Mouse (Mus musculus) kidney, postnatal 10 days (tissue): ENCODE results near the gene Afmid.
A peak's percentile ranks its signal among the peaks of the same experiment; 100 is the strongest.

Experiments used
- DNase-seq: peaks from one replicate; pipeline ENCODE4 v3.0.0; 2021; ENCODE audit warnings: mixed read lengths

Afmid gene

DNA sequence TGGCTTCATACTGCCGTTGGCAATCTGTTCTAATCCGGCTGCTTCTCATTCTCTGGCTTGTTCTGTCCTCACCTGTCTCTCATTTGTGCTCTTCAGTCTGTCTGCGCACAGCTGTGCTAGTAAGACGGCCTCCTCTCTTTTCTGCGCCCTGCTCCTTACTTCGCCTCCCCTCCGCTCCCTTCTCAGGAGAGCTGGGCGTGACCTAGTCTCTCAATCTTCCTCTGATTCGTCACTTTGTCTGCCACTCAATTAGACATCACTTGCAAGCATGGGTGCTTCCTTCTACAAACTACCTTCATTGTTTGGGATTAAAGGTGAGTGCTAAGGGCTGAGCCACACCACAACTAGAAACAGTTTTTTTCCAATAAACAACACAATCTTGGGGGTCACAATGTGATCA, 28.5 kb downstream of the Afmid start:
- DNase-seq = no peak

DNA sequence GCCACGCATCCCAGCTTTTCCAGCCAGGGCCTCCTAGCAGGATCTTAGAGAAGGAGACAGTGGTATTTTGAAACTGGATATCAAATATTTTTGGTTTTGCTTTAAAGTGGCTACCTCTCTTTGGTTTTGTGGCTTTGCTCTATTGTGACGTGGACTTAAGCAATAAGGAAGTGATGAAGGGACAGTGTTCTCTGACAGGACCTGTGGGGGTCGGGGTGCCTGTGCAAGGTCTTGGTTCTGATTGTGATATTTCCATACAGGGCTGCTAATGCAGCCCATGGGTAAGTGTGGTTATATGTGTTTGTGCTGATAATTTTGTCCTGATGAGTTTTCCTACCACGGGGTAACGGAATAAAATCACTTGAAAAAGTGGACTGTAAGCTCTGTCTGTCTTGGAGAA, 29.6 kb downstream of the Afmid start:
- DNase-seq = no peak

DNA sequence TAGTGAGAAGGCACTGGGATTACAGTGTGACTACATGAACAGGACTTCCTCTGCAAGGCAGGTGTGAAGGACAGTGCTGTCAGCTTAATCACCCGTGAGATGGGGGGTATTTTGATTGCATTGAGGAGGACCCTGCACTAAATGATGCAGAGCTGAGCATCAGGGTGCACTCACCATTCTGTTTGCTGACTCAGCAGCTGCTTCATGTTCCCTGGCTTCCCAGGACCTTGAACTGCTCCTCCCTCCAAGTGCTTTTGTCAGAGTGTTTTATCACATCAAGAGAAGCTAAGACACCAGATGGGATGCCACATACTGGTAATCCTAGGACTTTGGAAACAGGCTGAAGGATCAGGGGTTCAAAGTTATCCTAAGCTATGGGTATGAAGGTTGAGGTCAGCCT, 30.3 kb downstream of the Afmid start:
- no peak for DNase-seq

DNA sequence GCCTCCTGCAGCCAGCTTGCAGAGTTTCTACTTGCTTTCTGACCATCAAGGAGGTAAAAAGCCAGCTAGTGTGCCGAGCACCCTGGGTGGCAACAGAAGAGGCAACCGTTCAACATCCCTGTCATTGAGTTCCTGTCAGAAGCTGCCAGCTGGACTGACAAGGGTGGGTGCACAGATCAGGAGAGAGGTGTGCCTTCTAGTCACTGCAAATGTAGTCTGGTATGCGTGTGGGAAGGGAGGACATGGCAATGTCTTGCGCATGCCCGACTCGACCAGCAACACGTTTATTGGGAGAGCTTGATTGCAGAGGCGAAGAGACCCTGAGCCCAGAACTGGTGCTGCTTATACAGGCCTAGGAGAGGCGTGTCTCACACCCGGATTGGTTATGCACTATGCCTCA, 31.7 kb downstream of the Afmid start:
- DNase-seq = no peak

DNA sequence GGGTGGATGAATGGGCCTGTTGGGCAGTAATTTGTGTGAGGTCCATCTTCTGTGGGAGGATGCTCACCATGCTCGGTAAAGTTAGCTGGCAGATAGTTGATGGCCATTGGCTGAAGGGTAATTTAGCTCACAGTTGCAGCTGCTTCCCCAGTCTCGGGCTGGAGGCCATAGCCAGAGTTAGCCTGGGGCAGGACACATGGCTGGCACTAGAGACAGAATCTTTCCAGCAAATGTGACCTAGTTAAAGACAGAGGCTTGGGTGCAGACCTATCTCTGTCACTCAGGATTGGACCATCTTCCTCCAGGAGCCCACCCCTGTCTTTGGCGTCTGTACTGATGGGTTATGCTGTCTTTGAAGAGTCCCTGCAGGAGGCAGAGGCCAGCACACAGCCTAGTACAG, 32.7 kb downstream of the Afmid start:
- DNase-seq = no peak

DNA sequence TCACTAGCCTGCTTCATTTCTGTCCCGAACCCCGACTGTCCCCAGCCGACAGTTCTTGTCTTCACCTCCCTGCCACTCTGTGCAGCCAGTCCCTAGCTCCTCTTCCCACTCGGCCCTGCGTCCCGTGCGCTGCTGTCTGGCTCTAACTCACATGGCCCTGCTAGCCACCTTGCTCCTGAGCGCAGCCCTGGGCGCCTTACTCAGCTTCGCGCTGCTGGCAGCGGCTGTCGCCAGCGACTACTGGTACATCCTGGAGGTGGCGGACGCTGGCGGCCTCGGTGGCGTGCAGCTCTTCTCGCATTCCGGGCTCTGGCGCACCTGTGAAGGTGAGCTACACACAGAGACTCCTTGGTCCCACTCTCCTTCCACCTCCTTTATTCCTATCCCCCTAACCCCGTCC, 34.9 kb downstream of the Afmid start, which contains the start of gene Tmem235:
Gene Tmem235 (plus strand): TSS at position 152 of the 400 bp plus-strand sequence.
- no peak for DNase-seq

DNA sequence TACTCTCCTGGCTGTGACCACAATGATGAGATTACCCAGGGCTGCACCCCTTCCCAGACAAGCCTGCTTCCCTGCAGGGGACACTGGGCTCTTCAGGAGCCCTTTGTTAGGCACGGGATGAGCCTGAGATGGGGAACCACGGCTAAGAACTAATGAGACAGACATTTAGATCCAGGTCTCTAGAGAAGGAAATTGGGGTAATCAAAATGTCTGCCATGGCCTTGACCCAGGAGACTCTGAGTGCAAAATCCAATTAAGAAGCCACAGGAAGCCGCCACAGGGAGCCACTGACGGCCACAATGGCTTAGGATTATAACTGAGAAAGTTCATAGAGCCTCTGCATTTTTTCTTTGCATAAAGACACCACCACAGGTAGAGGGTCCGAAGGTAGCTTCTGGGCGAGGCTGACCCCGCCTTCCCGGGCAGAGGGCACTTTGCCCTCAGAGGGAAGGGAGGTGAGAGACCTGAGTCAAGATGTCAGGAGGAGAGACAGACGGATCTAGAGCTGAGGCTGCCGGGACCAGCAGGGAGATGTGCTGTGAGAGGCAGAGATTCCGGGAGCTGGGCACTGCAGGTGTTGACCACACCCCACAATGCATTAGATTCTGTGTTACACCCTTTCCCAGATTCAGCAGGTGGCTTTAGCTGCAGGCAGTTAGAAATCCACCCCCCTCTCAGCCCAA, 37.6 kb downstream of the Afmid start:
- DNase-seq = peak; percentile 65

DNA sequence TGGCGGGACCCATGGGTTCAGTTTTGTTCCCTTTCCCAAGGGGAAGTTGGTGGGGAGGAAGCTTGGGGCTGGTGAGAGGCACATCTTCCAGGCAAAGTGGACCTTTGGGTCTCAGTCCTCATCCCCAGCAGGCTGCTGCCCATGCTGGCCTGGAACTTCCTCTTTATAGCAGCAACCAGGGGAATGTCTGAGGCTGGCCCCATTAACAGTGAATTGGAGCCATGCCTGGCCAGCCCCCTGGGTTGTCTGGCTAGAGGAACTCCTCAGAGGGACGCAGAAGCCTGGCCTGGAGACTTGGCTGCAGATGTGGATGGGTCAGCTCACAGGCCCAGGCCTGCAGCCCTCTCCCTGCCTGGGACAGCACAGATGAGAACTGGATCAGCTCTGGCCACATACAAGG, 39.1 kb downstream of the Afmid start:
- peak; percentile 51 for DNase-seq

DNA sequence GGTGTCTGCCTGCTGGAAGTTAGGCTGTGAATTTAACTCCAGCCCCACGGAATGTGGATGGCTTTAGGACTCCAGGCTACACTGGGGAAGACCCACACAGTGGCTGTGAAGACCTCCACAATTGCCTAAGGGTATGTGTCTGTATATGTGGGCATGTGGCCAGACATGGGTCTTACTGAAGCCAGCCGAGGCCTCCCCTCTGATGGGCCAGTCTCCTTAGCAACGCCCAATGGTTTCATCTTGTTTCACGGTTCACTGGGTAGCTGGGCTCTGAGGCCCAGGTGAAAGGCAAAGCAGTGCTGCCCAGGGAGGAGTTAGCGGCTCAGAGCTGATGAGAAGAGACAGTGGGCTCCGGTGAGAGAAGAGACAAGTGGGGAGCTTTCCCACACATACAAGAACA, 40.3 kb downstream of the Afmid start:
- peak; percentile 59 for DNase-seq

DNA sequence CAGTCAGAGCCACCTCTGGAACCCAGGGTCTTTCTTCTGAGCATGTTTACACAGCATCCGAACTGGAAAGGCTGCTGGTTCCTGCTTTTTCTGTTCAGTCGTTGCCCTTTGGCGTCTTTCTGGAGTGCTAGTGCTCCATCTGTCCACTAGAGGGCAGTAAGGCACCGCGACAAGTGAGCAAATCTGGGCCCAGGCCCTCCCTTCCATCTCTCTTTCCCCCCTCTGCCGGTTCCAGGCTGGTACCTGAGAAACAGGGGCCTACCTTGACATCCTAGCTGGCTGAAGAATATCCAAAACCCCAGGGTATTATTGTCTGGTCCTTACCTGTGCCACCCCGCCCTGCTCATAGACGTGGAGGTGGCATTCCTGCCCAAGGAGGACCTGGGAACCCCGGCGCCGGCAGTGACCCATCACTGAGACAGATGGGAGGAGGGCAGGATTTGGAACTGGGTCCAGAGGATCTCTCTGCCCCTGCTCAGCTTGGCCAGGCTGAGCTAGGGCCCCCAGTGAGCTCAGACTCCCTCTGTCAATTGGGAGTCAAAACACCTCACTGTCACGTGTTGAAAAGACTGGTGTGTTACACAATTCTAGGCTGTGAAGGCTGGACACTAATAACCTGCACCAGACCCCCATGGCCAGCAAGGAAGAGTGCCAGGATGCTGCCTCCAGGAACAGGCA, 45.1 kb downstream of the Afmid start:
- peak; percentile 83 for DNase-seq

DNA sequence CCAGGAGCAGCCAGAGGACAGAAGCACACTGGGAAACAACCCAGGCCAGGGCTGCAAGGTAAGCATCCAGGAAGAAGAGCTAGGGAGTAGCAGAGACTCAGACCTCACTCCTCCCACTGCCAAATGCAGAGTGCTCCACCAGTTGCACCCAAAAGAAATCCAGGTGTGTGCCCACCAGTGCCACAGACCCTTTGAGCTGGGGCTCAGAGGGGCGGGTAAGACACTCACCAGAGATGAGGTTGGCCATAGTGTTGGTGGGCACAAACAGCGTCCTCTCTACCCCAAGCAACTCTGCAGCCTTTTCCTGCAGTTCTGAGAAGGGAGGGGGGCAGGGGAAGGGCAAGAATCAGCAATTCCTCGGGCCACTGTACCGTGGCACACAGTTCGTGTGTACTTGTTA, 45.7 kb downstream of the Afmid start:
- DNase-seq = no peak

DNA sequence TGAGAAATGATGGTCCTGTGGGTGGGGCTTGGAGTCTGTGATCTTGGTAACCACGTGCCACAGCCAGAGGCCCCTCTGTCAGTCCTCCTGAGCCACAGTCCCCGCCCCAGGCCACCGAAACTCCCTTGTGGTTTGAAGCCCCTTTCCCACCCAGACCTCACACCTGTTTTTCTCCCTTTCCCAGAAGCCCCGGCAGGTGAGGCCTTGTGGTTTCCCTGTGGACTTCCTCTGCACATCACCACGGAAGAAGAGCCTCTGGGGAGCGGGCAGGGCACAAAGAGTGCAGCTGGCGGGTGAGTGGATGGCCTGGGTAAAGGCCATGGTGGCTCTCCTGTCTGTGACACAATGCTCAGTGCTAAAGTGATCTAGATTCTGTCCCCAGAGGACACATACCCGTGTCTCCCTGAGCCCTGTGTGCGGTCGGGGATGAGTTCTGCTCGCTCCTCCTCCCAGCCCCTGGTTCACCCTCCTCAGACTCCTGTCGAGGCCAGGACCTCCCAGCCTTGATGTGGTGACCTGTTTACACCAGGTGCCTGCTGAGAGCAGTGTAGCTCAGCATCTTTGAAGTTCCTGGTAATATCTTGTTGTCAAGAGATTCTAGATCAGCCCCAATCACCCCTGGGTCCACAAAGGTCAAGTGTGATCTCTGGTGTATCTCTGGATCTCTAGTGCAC, 46.3 kb downstream of the Afmid start:
- no peak for DNase-seq

DNA sequence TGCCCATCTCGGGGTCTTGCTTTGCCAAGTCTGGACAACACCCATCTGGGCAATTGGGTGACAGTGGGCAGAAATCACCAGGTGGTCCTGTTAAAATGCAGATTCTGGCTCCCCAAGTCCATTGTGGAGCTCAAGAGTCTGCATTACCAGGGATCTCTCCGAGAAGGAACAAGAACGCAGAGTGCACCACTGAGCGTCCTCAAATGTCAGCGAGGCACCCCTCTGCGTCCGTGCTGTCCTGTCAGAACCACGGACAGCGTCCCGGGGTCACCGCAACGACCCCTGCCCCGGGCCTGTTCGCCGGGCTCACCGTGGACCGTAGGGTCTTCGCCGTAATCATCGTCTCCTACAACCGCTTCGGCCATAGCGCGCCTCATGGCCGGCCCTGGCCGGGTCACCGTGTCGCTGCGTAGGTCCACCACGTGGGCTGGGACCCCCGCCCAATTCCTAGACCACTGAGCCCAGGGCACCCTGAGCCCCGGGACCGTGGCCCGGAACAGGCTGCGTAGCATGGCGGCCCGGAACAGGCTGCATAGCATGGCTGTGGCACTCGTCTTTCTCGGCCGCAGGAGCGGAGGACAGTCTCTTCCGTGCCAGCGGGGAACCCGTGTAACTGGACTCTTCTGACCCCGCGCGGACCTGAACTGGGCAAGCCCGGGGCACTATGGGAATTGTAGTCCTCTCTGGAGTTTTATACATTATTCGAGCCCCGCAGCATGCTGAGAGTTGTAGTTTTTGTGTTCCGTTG, 47.3 kb downstream of the Afmid start, which contains the start of gene Tha1:
Gene Tha1 (minus strand): TSS at position 621 of the 748 bp plus-strand sequence.
- peak; percentile 90 for DNase-seq

DNA sequence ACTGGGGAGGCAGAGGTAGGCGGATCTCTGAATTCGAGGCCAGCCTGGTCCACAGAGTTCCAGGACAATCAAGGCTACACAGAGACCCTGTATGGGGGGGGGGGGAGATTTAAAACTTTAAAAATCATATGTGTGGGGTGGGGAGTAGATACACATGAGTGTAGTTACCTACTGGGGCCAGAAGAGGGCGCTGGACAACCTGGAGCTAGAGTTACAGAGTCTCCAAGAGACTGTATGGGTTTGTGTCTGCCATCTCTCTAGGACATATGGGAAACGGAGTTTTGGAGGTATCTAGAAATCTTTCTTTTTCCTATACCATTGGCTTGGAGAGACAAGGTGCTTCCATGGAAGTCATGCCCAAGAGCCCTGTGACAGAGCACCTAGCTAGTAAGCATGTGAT, 48.7 kb downstream of the Afmid start:
- no peak for DNase-seq

DNA sequence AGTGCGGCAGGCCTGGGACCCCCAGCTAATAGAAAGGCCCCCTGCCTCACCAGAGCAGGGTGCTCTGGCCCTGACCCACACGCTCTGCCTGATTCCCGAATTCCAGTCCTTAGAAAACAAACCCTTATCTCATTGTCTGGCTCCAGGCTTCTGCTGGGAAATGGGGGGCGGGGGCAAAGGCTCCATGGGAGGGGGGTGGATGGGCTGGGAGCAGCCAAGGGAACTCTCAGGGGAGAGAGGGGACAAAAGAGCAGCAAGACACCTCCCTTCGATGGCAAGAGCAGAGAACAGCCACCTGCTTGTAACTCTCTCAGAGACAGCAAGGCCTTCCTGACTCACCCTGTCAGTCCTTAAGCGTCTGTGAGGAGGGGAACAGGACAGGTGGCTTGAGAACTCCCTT, 50.0 kb downstream of the Afmid start:
- DNase-seq = no peak

DNA sequence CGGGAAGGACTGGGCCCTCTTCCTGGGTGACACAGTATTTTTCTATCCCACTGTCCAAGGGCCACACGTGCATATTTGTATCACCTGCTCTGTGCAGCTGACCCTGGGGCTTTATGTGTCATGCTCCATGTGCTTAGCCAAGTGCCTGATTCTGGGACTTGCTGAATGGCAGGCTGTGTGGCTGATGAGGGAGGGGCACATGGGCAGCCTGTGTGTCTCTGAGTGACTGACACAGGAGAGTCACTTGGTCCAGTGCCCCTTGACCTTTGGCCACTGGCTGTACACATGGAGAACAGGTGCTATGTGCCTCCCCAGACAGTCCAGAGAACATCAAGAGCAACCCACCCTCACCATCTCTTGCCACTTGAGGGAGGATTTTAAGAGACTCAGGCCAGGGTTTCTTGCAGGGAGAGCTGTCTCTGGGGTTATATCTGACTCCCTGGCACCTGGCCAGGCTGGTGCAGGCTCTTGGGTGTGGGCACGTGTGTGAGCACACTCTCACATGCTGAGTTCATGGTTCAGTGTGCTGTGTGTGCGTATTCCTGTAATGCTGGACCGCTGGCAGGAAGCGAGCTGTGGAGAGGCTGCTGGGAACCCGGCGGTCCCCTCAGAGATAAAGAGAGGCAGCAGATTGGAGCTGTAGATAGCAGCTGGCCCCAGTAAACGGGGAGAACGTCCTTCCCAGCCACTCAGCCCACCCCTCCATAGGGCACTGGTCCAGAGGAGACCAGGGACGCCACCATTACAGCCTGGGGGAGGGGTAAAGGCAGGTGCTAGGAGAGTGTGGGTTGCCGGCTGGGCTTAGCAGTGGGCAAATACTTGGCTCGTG, 52.4 kb downstream of the Afmid start:
- peak; percentile 76 for DNase-seq

DNA sequence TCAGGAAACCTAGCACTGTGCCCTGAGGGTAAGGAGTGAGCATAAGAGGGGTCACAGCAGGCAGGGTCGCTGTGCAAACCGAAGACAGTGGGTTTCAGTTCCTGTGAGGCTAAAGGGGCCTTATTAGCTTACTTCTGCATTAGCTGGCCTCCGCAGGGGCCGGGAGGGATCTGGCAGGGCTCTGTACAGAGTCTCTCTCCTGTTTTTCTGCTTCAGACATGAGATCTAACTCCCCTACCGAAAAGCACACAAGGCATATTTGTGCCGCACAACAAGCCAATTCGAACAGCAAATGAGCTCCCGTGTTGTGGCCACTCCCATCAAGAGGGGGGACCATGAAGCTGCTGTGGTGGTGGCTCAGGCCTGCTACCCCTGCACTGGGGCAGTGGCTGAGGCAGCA, 53.2 kb downstream of the Afmid start:
- no peak for DNase-seq

DNA sequence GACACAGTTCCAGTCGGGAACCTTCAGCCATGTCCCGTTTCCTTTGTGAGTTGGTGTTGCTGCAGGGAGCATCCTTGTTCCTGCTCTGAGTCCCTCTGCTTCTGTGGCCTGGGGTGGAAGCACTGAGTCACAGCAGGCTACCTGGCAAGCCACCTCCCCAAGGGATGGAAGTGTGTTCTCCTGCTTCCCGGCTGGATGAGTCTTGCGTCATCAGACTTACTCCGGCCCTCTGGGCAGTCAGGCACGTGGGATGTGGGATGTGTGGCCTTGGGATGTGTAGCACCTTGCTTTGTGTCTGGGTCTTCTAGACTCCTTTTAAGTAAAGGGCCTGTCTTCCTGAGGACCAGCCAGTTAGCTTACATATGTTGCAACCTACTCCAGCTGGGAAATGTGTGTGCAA, 54.0 kb downstream of the Afmid start:
- DNase-seq = no peak

DNA sequence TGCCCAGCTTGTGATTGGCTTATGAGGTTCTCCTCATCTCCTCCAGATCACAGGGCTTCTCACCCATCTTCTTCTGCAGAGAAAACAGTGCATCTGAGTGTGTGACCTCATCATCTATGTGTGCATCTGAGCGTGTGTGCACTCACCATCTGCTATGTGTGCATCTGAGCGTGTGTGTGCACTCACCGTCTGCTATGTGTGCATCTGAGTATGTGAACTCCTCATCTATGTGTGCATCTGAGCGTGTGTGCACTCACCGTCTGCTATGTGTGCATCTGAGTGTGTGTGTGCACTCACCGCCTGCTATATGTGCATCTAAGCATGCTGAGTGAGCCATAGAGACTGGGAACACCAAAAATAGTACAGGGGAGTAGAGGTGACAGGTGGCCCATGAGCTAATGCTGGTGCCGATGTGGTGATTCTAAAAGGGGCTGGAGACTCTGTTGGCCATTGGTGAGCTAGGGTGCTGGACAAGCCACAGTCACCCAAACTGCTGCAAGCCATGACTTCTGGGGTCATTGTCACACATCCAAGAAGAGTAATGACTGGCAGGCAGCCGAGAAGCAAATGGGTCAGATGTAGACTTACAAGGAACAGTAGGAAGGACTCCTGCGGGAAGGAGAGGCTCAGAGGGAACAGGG, 54.7 kb downstream of the Afmid start:
- DNase-seq = no peak

DNA sequence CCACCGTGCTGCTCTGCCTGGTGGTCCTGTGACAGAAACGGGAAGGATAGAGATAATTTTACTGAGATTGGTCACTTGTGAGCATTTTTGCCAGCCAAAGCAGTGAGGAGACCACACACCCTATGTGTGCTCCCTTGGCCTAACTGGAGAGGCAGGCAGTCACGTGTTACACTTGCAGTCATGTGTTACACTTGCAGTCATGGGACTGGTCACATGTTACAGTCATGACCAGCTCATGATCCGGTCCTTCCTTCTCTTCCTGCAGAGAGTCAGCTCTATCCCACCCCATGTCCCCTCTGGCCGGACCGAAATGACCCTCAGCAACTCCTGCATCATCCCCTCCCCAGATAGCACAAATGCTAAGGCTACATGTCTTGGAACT, 55.2 kb downstream of the Afmid start:
- DNase-seq = no peak

DNA sequence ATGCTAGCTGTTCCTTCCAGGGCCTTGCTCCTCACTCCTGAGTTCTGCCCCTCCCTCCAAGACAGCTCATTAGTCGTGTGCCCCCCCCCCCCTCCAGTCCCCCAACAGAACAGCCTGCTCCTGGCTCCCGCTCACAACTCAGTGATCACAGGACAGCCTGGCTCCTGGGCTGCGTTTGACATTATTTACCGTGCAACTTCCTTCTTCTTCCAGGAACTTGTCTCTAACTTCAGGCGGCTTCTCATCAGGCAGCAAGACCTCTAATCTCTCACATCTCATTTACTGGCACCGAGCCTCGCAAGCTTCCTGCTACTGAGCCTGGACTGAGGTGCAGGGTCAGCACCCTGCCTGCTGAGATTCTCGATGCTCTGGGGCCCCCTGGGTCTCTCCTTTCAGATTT, 56.1 kb downstream of the Afmid start:
- DNase-seq = peak; percentile 79

DNA sequence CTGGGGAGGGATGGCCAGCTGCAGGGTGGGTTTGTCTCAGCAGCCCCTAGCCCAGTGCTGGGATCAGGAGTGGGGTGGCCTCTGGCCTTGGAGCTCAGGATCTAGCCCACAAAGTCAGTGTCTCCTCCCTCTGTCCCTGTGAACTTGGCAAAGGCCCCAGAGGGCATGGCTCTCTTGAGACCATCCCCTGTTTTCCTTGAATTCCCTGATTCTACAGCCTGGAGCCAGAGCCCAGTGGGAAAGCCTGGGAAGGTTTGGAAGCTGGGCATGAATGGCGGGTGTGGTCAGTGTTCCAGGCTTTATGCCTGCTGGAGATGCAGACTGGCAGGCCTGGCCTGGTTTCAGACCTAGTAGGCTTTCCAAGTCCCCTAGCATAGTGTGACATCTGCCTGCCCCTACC, 56.5 kb downstream of the Afmid start:
- peak; percentile 46 for DNase-seq
